Mouse (Mus musculus): ENCODE measurements around the gene Ambra1.
"Not testable (repeated sequence)": the region's sequence is repeated elsewhere in the genome, so short reads cannot be mapped to it uniquely, and the experiment has no call there.

Ambra1 gene

DNA sequence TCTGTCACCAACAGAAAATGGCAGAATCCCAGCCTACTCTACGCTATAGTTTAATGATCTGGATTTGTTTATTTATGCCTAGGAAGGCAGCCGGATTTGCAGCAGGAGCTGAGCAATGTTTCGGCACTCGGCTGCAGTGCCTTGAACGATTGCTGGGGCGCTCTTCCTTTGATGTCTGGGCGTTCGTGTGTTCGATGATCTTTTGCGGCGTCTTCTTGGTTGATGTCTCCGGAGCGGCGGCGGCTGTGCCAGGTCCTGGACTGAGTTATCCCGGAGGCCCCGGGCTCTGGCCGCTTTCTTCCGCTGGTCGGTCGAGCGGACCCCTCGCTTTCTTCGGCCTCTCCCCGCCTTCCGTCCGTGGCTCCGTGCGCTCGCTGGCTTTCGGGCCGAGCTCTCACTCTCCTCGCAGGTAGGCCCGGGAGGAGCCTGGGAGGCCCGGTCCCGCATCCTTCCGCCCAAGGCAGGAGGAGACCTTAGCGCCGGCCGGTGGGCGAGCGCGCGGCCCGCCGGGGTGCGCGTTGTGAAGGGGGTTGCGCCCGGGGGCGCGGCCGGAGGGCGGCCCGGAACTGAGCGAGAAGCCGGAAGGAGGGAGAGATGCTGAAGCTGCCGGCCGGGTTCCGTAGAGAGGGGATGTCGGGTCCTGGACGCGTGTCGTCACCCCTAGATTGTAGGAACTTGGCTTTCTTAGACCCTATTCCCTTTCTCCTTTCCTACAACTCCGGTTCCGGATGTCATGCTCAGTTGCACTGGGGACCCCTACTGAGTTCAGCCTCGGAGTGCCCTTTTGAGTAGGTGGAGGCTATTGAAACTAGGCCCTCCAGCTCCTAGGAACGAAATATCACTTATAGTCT, at the start of gene Ambra1:
Gene Ambra1 (plus strand): TSS at position 164 of the 851 bp plus-strand sequence.
- DNase-seq (ENCODE audit: low spot score in 2 of 2): peak; percentile 66 to 76

DNA sequence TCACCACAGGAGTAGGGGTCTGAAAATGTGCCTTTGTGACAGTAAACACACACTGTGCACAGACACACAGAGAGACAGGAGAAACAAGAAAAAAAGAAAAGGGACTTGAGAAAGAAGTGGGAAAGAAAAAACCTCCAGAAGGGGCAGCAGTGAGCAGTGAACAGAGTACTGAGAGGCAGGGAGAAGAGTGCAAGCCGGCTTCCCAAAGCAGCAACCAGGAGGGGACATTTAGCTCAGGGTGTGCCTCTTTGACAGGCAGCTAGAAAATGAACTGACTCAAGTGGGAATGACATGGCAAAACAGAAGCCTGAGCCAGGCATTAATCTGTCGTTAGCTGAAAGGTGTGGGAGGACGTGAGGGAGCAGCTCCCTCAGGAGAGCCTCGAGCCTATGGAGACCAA, 47.1 kb upstream of the Ambra1 start:
- DNase-seq (ENCODE audit: low spot score in 2 of 2): peak in 1 of 2 experiments; percentile 7

DNA sequence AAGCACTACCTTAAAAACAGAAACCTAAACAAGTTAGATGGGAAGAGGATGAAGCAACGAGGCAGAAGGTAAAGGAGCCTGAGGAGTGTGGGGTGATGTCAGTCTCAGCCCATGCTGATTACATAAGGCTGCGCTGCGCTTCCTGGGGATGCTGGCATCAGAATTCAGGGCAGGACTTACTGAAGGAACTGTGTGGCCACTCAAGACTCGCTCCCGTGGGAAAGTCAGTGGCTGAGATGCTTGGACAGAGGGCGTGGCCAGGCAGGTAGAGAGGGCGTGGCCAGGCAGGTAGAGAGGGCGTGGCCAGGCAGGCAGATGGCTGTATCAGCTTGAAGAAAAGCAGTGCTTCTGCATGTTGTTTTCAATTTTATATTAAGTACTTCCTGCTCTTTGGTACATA, 46.0 kb upstream of the Ambra1 start:
- DNase-seq (ENCODE audit: low spot score in 2 of 2): no peak

DNA sequence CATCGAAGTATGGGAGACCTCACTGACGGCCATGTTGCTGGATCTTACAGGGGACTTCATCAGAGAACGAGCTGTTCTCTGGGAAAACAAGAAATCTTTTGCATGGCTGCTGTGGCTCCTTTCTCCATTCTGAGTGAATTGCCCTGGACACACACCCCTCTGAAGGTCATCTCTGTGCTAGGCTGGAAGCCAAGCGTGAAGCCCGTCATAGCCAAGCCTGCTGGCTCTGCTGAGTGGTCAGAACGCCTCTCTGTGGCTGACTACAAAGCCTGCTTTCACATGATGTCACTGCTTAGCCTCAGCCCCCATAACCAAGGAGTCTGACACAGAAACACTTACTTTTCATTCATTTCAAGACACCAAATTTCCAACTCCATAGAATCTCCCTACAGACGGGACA, 40.5 kb upstream of the Ambra1 start:
- DNase-seq (ENCODE audit: low spot score in 2 of 2): no peak

DNA sequence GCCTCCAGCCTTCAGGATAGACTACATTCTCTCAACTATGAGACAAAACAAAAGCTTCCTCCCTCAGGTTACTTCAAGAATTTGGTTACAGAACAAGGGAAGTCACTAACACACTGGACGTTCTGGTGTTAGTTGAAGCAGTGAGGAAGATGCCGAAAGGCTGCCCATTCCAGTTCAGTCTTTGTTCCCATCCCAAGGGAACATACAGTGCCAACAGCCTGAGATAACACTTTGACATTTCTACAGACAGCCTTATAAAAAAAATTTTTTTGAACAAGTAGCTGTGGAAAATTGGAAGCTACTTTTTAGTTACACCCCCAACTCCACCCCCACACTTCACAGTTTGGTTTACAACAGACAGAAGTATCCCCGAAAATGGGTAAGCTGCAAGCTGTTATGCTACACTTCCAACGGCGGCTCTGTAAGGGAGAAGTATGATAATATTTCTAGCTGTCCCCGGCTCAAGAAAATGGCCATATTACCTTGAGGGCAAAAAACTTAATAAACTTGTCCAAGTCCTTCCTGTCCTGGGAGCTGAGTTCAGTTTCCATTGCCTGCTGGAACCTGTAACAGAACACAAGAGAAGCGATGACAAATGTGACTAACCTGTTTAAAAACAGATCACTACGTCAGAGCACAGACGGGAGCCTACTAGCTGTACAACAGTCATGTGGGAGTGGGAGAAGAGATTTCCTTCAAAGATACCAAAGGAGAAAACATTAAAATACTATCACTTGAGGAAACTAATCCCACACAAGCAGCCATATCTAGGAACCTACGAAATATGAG, 34.3 kb upstream of the Ambra1 start:
- no peak for DNase-seq (ENCODE audit: low spot score in 2 of 2)

DNA sequence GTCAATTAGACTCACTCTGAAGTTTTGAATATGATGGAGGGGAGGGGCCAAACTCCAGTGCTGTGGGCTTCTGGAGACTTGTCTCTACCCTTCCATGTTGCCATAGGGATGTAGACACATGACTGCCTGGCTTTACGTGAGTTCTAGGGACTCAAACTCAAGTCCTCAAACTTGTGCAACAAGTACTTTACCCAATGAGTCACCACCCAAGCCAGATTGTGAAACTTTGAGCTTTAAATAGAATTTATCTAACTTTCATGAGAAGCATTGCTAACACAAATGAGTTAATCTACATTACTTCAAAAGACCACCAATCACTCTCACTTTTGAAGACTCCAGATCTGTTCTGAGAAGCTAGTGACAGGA, 33.7 kb upstream of the Ambra1 start:
- DNase-seq (ENCODE audit: low spot score in 2 of 2): no peak

DNA sequence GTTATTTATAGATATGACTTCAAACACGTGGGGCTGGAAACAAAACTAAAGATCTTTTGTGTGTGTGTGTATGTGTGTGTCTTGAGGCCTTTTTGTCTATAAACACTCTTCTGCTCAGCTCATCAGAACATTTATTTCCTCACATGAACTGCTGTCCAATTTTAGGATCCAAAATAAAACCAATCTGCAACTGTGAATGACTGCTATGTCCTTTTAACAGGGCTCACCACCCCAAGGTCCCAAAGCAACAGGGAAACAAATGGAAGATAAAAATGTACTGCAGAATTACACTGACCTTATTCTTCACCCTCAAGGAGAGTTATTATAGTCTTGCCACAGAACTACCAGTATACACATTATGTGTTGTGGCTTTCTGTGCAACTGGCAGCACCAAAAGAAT, 30.7 kb upstream of the Ambra1 start:
- no peak for DNase-seq (ENCODE audit: low spot score in 2 of 2)

DNA sequence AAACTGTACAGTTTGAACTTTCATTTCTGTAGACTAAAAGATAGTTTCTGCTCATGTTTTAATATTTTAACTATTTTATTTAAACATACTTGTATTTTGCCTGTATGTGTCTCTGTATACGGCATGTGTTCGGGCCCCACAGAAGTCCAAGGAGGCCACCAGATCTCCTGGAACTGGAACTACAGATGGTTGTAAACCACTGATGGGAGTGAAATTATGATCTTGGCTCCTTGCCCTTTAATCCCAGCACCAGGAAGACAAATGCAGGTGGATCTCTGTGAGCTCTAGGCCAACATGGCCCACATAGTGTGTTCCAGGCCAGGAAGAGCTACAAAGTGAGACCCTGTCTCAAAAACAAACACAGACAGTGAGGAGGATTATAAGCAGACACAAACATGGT, 28.6 kb upstream of the Ambra1 start:
- no peak for DNase-seq (ENCODE audit: low spot score in 2 of 2)

DNA sequence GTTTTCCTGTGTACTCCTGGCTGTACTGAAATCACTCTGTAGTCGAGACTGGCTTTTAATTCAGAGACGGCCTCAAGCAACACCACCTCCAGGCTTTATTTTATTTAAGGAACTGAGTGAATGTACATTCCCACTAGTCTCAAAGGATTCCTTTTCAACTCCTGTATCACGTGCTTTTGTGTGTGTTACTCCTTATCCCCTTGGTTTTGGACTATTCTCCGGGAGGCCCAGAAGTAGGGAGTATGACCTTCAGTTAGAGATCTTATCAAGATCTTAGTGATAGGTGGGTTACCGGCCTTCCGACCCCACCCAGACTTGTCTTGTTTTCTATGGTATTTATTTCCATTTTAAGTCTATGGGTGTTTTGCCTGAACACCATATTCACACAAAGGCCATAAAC, 24.2 kb upstream of the Ambra1 start:
- no peak for DNase-seq (ENCODE audit: low spot score in 2 of 2)

DNA sequence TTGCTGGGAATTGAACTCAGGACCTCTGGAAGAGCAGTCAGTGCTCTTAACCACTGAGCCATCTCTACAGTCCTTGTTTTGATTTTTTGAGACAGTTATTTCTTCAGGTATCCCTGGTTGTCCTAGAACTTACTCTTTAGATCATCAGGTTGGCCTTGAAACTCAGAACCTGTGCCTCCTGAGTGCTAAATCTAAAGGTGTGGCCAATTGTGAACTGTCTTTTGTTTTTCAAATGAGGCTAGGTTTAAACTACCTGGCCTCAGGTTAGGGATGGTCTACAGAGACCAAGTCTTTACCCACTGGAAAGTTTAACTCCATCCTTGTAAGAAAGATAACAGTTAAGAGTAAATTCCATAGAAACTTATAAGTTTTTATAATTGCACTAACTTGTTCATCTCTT, 23.5 kb upstream of the Ambra1 start:
- no peak for DNase-seq (ENCODE audit: low spot score in 2 of 2)

DNA sequence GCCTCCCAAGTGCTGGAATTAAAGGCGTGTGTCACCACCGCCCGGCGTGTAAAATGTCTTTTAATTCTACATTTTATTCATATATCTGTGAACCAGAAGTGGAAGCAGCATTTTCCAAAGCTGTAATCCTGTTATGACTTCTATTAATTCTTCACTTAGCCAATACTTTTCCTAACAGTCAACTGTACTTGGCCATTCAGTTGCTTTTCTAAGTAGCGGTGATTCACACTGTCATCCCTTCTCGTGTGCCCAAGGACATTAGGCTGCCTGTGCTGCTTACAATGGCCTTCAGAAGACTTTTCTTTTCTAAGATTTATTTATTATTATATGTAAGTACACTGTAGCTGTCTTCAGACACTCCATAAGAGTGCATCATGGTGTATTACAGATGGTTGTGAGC, 21.6 kb upstream of the Ambra1 start:
- no peak for DNase-seq (ENCODE audit: low spot score in 2 of 2)

DNA sequence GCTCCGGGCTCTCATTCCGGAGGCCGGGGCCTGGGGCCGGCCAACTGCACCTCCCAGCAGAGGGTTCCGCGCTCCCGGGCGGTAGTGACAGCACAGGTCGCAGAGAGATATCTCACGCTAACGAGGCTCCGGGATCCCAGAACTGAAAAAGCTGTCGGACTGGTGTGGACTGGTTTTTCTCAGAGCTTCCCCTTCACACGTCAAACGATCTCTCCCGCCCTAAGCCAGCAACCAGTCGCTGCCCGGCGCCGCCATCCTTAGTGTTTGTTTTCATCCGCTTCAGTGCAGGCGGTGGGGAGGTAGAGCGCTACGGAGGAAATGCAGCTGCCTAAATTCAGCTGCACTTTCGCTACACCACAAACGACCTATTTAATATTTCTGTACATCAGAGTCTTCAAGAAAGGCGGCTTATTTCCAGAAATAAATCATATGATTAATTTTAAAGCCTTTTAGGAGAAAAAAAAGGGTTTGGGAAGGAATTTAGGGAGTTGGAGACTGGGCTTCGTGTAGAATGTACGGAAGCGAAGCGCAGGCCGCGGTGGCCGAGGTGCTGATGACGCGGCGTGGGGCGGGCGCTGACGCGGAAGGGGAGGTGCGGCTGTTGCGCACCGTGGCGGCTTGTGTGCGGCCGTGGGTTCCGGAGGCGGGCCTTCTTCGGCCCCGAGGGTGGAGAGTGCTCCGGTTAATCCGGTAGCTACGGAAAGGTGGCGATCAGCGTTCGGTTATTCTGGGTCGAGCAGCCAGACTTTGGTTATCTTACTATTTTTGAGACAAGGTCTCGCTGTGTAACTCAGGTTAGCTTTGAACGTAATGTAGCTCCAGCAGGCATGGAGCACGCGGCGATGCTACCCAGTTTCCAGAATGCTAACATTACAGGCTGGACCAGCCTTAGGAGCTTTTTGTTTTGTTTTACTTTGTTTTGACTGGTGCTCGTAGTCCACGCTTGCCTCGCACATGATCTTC, 19.4 kb upstream of the Ambra1 start, which contains the start of the genes Atg13 and Harbi1:
Gene Atg13 (minus strand): TSS at position 305 of the 963 bp plus-strand sequence.
Gene Harbi1 (plus strand): TSS at position 581 of the 963 bp plus-strand sequence.
- DNase-seq (ENCODE audit: low spot score in 2 of 2): peak; percentile 84 to 94

DNA sequence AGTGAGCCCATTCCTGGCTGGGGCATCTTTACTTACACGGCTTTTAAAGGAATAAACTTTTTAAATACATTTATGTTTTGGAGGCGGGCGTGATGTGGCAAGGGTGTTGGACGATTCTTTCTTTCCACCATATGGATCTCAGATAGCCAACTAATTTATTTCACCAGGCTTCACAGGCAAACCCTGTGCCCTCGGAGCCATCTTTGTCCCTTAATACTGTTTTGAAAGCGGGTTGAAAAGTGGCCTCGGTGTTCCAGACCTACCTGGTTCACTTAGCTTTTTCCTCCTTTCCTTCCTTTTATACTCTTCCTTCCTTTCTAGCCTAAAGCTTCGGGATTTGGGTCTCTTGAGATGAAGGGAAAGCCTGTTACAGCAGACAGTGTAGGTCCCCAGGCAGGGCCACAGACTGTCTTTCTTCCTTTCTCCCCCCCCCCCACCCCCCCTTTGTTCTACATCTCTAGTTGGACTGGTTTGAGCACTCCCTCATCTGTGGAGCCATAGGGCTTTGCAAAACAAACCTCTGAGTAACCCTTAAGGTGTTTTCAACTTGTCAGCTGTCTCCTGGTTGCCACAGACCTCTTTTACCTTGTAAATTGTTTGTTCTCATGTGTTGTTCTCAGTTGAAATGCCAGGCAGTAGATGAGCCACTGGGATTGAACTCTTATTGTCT, 18.5 kb upstream of the Ambra1 start:
- no peak for DNase-seq (ENCODE audit: low spot score in 2 of 2)

DNA sequence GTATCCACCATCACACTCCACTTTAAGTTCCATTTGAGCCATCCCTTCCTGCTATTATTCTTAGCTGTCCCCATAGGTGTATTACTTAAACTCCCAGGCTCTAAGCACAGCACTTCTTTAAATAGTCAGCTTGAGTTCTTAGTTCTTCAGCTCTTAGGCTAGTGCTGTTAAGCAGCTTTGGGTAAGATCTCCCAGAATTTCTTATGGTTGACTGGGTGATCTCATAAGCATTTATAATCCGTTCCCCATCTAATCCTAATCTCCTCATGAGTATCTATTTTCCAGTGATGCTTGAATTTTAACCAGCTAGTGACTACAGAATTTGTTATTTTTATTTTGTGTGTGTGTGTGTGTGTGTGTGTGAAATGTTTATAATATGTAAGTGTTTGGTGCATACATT, 15.0 kb upstream of the Ambra1 start:
- no peak for DNase-seq (ENCODE audit: low spot score in 2 of 2)

DNA sequence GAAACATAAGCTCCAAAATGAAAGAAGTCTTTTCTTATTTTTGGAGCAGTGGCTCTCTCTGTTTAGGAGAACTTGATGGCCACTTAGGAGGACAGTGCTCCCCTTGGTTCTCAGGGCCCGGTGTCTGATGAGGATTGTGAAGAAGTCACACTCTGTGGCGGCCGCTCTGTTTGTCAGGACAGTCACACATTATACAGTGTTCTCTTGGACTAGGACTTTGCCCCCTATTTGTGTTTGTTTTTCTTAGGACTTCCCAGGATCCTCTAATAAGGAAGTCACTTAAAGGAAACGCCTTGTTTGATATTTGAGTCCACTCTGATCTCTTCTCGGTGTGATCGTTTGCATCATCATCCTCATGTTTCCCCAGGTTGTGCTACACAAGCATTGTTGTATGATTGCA, 11.7 kb upstream of the Ambra1 start:
- DNase-seq (ENCODE audit: low spot score in 2 of 2): no peak

DNA sequence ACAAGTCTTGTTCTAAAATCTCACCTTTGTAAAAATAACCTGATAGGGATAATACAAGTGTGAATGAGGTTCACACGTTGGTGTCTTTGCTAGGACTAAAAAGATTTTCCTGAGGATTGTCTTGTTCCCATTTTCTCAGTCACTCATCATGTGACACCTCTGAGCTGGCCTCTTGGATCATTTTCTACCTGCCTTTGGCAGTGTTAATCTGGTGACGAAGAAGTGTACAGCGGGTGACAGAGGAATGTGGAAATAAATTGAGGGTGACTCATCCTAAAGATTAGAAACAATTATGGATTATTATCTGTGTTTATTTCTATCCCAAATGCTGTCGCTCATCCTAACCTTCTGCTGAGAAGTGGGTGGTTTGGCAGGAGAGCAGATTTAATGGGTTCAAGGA, 6.6 kb upstream of the Ambra1 start:
- DNase-seq (ENCODE audit: low spot score in 2 of 2): no peak

DNA sequence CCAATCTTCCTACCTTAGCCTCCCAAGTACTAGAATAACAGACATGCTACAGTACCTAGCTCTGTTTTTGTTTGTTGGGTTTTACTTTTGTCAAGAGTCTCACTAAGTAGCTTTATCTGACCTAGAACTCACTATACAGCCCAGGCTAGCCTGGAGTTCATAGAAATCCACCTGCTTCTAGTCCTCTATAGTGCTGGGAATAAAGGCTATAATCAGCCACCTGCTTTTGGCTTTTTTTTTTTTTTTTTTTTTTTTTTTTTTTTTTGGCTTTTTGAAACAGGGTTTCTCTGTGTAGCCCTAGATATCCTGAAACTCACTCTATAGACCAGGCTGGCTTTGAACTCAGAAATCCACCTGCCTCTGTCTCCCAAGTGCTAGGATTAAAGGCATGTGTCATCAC, 6.0 kb upstream of the Ambra1 start:
- DNase-seq (ENCODE audit: low spot score in 2 of 2): no peak

DNA sequence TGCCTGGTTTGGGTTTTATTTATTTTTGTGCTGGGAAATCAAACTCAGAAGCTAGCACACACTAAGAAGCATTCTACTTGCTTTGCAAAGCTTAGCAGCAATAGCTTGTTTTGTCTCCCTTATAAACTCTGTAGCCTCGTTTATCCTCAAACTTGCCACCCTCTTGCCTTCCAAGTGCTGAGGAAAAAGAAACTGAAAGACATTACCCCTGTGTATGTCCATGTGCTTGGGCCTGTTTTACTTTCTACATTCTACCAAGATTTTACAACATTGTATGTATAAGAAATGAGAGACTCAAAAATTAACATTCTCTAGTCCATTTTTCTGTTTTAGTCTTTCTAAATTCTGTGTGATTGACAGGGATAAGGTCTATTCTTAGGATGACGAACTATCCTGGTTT, 5.2 kb upstream of the Ambra1 start:
- DNase-seq (ENCODE audit: low spot score in 2 of 2): no peak

DNA sequence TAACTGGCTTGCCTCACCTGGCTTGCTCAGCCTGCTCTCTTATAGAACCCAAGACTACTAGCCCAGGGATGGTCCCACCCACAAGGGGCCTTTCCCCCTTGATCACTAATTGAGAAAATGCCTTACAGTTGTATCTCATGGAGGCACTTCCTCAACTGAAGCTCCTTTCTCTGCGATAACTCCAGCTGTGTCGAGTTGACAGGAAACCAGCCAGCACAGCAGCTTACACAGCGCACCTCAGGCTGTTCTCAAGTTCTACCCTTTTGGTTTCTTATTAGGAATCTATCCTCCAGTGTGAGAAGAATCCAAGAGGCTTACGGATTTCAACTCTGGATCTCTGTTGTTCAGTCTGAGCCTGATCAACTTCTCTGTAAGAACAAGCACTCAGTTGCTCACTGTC, 4.5 kb upstream of the Ambra1 start:
- not testable (repeated sequence) for DNase-seq (ENCODE audit: low spot score in 2 of 2)

DNA sequence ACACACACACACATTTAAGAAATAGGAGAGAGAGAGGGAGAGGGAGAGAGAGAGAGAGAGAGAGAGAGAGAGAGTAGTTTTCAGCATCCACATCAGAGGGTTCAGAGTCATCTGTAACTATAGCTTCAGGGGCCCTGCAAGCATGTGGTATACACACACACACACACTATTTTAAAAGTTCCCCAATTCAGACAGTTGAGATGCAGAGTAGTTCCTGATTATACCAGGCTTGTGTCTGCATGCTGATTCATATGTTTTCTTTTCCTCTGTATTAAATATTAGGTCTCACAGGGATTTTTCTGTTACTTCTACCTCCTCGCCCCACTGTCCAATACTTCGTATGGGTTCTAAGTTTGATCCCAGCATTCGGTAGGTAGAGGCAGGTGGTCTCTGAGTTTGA, 2.9 kb upstream of the Ambra1 start:
- no peak for DNase-seq (ENCODE audit: low spot score in 2 of 2)

DNA sequence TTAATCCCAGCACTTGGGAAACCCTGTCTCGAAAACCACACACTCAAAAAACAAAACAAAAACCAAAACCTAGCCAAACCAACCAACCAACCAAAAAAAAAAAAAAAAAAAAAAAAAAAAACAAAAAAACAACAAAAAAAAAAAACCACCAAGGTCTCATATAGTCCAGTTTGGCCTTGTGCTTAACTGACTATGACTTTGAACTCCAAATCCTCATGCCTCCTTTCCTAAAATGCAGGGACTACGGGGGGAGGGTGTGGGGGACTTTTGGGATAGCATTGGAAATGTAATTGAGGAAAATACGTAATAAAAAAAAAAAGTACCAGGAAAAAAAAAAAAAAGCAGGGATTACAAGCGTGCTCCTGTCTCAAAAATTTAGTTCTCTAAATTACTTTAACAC, 363 bp upstream of the Ambra1 start:
- no peak for DNase-seq (ENCODE audit: low spot score in 2 of 2)

Measured in spleen, postnatal 14 days (tissue).